Mouse (Mus musculus): ENCODE measurements around the gene Gm11444. TPM values are rescaled to one million over a fixed set of nuclear protein-coding genes. Genes with fewer than 3 reads are reported as not detected.

Gm11444 gene
- total RNA-seq, 1 experiment from 2014 or later = not detected

DNA sequence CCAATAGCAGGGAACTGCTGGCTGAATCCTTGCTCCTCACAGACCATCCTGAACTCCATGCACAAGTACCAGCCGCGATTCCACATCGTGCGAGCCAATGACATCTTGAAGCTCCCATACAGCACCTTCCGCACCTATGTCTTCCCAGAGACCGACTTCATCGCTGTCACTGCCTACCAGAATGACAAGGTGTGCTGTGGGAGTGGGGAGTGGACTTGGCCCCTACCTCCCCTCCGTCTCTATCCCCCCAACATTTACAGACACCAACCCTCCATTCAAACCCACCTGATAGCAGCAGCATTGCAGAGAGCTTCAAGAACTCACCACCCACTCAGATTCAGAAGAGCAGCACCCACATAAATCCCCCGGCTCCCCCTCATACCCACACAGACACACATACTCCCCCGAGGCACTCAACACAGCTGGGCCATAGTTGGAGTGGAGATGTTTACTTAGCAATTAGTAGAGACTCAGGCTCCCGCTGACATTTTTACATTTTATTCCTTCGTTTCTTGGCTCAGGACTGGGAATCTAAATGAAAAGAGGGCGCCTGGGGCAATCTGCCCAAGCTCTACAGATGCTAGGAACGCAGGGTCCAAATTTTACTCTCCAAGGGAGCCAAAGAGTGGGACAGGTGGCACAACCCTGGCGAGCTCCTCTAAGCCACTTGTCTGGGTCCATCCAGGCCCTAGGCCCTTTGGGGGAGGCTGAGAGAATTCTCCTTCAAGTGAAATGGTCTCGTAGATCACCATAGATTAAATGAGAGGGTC lies 14.2 kb downstream of the Gm11444 start:
- DNase-seq = no peak

DNA sequence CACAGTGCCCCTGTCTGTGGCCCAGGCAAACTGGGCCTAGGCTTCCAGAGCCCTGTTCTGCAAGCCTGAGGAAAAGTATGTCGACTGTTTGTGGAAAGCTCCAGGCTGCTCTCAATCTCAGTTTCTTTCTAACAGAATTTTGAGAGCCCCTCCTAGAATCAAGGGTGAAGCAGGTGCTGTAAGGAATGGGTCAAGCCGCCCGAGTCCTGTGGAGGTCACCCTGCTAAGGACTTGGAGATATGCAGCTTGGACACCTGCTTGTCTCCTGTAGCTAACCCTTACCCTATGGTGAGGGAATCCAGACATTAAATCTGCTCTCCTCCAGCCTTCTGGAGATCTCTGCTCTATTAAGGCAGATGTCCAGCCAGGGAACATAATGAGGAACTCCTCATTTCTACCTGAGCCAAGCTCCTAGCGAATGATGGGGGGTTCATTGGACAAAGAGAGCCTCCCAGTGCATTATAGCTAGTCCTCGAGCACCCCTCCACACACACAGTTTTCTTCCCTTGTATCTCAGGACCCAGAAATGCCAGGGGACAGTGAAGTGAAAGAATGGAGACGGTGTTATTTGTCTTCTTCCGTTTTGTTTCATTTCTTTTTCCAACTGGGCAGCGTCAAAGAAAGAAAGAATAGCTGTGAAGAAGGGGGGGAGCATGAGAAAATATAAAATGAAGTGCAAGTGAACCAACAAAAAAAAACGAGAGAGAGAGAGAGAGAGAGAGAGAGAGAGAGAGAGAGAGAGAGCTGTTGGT lies 15.0 kb downstream of the Gm11444 start:
- no peak for DNase-seq

DNA sequence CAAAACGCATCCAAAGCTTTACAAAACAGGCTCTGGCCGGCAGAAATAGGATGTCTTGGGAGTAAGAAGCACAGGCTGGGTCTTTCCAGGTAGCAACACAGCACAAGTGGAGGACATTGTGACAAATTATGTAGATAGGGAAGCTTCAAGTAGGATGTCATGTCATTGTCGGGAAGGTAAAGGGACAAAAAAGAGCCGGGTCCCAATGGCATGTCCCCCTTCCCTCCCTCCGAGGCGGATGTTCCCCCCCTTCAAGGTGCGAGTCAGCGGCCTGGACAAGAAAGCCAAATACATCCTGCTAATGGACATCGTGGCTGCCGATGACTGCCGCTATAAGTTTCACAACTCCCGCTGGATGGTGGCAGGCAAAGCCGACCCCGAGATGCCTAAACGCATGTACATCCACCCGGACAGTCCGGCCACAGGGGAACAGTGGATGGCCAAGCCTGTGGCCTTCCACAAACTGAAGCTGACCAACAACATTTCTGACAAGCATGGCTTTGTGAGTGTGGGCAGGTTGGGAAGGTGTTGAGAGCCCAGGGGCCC lies 15.7 kb downstream of the Gm11444 start:
- peak; percentile 49 for DNase-seq

DNA sequence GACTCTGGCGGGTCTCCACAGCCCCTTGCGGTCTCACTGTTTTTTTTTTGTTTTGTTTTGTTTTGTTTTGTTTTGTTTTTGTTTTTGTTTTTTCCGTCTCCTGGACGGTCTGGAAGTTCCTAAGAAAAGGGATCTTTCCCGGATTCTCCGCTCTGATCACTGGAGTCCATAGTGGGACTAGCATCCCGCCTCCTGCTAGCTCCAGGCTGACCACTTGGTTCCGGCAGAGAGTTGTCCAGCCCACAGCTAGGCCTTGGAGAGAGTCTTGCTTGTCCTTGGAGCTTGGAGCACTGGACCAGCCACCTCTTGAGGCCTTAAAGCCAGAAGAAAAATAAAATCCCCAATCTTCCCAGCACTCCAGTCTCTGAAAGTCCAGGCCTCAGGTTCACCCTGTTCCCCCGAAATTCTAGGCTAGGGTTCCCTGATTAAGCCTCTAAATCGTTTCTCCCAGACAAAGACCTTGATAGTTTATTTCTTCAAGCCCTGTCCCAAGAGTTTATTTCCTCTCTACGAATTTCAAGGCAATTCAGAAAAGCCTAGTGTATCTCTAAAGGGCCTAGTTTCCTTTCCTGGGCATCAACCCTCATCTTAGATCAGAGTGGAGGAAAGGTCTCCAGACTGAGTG lies 16.3 kb downstream of the Gm11444 start:
- DNase-seq = peak; percentile 67

DNA sequence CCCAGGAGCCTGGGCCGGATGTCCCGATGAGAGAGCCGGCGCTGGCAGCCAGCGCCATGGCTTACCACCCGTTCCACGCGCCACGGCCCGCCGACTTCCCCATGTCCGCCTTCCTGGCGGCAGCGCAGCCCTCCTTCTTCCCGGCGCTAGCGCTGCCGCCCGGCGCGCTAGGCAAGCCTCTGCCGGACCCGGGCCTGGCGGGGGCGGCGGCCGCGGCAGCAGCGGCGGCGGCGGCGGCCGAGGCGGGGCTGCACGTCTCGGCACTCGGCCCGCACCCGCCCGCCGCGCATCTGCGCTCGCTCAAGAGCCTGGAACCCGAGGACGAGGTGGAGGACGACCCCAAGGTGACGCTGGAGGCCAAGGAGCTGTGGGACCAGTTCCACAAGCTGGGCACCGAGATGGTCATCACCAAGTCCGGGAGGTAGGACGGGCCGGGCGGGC lies 17.0 kb downstream of the Gm11444 start:
- DNase-seq = peak; percentile 72

DNA sequence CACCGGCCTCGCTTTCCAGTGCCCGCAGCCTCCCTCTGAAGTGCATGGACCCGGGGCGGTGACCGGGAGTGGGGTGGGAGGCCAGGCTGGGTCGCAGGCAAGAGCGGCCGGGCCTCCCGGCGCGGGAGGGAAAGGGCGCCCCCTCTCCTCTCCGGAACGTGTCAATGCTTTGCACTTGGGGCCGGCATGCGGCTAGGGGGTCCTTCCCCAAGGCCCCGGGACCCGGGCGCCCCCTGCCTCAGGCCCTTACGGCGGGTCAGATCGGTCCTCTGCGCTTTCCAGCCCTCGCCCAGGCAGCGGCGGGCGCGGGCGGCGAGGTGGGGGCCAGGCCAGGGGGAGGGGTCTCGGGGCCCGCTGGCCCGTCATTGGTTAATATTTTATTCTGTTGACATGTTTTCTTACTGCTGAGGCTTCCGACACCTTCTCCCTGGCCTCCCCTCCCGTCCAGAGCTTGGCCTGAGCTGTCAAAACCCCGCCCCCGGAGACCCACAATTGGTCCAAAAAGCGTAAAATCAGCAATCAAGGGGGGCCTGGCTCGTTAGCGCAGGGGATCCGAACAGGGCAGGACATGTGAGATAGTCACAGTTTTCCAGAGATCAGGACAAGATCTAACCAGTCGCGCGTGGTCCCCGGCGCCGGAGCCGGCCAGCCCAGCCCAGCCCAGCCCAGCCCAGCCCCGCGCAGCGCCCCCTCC lies 17.8 kb downstream of the Gm11444 start, which contains the start of gene Tbx2:
TSS of gene Tbx2 (plus strand) at position 321 of the 694 bp plus-strand sequence.
- DNase-seq = peak; percentile 89

DNA sequence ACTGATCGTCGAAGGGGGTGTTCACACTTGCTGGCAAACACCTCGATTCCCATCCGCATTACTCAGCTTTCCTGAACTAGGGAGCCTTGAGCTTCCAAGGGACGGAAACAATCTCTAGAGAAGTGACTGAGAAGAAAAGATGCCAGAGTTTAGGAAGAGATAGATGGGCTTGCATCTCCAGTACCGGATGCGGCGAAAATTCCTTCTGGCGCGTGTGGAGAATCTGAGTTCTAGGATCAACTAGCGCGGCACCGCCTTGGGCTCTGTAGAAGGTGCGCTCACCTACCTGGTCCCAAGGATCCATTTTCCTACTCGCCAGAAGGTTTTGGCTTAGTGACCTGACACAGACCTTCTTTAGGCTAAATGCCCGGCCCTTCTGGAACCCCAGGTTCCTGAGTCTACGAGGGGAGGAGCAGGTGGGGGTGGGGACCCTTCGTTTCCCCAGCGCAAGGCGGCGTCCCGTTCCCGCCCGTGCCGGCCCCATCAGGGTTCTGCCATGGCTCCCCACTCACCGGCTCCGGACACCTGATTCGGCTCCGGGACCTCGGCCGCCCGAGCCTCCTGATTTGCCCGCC lies 18.4 kb downstream of the Gm11444 start:
- DNase-seq = no peak

DNA sequence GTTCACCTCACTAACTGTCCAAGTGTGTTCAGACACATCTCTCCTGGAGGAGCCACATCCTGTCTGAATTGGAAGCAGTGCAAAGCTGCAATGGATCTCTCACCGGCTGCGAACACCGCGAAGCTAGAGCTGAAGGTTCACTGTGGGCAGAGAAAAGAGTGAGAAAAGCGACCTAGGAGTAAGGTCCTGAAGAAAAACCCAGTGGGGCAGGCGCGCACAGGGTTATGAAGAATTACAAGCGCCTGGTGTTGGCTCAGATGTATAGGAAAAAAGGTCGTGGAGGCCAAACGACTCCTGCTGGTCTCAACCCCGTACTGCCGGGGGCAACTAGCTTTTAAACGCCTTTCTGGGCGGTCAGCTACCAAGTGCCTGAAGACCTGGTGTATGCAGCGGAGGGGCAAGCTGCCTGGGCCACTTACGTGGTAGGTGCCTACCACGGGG lies 19.2 kb downstream of the Gm11444 start:
- peak; percentile 48 for DNase-seq

DNA sequence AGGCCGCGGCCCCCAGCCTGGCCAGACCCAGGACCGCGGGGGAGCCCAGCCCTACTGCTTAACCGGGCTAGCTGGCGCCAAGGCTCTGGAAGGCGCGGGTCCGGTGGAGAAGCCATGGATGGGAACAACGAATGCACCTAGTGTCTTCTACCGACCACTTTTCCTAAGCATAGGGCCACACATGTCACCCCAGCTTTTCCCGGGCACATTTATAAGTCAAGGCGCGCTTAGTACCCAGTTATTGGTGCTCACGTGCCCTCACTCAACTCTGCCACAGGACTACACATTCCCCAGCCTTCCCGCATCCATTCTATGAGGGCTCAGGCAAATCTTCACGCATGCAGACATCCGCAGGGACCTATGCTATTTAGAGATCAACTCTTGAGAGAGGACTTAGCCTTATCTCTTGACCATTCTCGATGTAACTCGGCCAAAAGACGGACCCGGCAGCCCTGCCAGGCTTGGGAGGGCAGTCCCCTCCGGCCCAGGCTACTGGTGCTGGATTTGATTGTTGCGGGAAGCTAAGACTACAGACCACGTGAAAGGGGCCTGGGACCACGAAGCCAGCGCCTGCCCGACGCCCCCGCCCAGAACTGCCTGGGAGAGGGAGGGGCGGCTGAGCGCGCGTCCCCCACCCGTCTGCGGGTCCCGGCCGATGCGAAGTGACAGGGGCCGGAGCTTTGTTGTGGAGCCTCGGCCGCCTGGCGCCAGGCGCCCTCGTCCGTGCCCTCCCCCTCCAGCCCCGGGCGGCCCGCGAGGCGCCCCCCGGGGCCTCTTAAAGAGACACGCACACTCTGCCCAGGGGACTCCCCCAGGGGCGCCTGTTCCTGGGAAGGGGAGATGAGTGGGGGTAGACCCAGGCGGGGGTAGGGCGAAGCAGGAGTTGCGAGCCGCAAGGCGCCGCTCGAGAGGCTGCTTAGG lies 20.4 kb downstream of the Gm11444 start:
- peak; percentile 48 for DNase-seq

DNA sequence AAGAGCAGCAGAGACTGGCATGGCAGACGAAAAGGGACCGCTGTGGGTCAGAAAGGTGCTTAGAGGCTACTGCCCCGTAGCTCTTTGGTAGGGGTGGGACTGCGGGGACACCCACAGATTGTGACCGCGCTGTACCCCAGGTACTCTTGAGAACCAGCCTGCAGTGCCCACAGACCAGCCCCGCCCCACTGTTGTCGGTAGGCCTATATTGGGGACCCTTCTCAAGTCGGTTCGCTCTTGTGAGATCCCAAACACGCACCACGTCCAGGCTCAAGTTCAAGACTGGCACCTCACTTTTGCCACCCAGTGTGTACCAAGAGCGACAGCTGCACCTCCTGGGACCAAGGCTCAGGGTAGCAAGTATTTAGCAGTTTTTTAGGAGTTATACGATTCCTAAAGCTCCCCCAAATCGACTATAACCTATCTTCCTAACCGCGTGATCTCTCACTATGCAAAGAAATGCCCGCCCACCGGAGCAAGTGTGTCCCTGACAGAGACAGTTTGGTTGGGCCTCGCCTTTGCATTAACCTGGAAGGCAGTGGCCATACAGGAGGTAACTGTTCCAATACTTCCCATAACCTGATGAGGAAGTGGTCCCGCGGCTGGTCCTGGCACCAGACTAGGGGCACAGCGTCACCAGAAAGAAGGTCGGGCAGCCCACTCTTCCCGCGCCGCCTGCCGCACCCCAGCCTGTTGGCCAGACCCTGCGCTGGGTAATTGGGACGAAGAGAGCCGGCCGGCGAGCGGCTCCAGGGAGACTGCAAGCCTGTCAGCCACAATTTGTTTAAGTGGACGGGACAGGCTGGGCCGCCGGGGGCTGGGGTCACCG lies 21.2 kb downstream of the Gm11444 start:
- DNase-seq = peak; percentile 12

DNA sequence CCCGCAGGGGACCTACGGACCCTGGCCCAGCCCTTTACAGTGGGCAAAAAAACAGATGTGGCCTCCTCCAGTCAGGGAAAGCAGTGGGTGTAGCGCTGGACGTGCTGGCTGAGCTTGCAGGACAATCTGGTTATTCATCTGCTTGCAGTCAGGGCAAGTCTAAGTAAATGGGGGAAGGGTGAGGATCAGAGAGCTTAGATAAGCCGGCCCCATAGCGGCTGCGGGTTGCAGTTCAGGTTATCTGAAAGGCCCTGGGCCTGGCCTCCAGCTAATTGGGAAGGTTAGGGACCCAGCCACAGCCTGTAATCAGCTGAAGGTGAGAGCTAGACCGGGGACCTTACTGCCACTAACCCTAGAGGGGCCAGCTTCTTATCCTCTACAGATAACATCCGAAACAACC lies 22.8 kb downstream of the Gm11444 start:
- DNase-seq = peak; percentile 52

DNA sequence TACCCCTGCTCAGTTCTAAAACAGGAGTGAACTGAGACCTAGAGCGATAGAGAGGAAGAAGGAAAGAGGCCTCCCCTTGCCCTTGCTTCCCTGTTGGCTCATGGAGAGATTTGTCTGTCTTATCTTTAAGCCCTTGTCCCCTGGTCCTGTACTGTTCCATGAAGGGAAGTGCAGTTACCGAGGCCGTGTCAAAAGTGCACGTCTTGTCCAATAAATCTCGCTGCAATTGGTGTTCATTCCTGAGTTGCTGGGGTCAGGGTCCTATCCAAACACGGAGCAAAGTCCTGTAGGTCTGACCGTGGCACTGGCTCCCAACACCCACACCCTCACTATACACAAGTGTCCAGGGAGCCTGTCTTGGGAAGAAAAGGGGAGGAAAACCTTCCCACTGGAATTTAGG lies 24.3 kb downstream of the Gm11444 start:
- peak; percentile 49 for DNase-seq

DNA sequence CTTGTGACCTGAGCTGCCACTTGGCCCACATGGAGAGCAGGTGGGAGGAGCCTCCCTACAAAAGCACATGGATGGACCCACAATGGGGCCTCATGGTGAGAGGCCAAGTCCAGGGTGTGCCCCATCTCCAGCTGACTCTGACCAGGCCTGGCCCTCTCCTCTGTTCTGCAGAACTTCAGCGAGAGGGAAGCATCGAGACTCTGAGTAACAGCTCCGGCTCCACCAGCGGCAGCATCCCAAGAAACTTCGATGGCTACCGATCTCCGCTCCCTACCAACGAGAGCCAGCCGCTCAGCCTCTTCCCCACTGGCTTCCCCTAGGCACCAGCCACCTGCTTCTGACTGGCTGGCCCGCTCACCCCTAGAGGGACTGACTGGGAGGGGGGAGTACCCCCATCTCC lies 25.1 kb downstream of the Gm11444 start:
- DNase-seq = no peak

DNA sequence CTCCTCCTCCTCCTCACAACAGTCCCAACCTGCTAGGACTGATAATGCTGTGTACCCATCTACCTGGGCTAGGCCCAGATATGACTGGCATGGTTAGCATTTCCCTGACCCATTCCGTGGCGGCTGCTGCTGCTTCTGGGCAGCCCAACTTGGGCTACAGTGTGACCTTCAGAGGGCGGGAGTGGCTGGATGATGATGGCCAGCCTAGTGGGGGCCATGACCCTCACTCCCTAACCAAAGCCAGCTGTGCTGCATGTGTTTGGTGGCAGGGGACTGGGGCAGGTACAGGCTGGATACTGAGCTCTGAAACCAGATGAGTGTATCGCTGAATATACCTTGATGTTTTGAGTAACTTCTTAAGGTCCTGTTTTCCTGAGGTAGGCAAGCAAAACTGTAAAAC lies 26.3 kb downstream of the Gm11444 start:
- DNase-seq = no peak

DNA sequence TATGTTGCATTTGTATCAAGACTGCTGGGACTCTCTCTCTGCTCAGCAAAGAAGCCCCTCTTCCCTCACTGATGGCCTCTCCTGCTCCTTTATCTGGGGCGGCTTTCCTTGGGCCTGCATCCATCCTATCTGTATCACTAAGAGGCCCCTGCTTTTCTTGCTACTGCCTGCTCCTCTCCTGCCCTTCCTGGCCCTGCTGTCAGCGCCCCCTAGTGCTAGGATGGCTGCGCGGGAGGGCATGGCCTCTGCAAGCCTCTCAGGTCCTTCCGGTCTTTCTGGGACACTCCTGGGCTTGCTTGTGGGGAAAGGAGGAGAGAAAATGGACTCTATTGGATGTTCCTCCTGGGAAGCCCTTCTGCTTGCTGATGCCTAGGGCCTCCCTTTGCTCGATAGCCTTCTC lies 27.0 kb downstream of the Gm11444 start:
- DNase-seq = peak; percentile 95

DNA sequence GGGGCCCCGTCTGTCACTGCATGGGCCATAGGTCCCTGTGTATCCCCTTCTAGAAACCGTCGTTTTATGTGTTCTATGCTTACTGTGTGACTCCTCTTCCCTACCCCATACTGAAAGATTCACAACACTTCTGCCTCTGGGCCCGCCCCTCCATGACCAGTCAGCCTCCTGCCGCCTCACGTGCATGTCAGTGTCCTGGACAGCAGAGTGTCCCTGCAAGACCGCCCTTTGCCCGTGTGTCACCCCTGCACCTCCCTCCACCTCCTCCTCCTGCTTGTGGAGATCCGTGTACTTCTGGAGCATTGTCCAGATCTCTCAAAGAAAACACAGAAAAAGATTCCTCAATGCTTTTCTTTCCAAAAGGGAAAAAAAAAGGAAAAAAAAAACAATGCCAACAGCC lies 28.5 kb downstream of the Gm11444 start:
- no peak for DNase-seq

DNA sequence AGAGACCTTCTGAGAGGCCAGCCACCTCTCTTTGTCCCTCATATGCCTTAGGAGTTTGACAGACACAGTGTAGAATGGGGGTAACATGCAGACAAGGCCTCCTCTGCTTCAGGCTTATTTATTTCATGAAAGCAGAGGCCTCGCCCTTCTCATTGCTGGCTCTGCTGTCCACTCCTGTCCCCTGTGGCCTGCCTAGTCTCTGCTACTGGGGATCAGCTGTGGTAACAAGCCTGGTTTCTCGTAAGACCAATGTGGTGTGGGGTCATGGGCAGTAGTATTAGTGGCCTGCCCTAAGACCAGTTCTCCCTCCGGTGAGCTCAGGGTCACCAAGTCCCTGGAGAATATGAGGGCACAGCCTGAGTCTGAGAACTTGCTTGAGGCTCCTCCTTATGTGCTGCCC lies 29.2 kb downstream of the Gm11444 start:
- peak; percentile 31 for DNase-seq

DNA sequence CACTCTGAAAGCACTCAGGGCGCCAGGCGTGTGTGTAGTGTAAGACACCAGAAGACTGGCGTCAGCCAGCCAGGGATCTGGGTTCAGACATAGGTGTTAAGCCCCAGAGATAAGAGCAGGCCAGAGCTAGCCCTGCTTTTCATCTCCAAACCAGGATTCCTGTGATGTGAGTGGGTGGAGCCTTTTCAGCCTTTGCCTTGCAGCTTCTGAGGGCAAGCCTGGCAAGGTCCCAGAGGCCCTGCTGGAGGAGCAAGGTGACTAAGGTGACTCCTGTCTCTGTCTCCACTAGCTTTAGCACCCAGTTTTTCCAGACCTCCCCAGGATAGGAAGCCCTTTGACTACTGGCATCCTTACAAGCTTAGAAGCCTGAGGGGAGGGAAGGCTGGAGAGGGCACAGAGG lies 31.7 kb downstream of the Gm11444 start:
- DNase-seq = peak; percentile 52

DNA sequence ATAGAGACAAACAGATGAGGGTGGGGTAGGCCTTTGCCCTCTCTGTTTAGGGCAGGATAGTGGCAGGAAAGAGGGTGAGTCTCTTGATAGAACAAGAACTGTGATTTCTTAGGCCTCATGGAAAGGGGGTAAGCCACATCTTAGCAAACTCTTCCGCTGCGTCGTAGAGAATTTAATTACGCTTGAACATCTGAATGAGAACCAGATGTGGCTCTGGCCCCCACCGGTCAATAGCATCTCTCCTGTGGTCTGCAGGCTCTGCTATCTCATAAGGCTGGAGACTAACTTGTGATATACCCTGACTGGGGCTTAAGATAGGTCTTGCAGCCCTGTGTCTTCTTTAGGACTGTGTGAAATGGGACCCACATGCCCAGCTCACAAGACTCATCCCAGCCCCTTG lies 33.7 kb downstream of the Gm11444 start:
- no peak for DNase-seq

DNA sequence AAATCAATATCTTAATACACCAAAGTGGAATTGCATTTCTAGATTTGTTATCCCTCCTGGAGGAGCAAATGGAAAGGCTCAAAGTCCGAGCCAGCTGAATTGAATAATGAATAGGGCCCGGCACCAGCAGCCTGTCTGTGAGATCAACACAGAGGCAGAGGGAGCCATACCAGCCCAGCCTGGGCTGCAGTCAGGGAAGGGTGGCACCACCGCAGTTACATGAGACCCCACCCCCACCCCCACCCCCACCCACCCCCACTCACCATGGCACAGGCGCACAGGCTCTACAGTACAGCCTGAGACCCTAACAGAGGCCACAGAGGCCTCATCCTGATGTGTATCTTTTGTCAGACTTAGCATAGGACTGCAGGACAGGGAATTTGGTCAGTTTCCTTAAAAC lies 35.5 kb downstream of the Gm11444 start:
- no peak for DNase-seq
